Mouse (Mus musculus): ENCODE data around the gene Ttll10. TPM values are rescaled to one million over a fixed set of nuclear protein-coding genes. Genes with fewer than 3 reads are reported as not detected.
A peak's percentile ranks its signal among the peaks of the same experiment; 100 is the strongest.

Gene Ttll10
- polyA plus RNA-seq, 1 experiment from 2014 or later: not detected

MicroRNAs within 50 kb of the gene (microRNA counts, 519-probe panel; counts per million panel counts)
- microRNA mmu-miR-200a (not detected), microRNA mmu-miR-200b (2,420 counts per million, percentile 35 among the panel's probes with 10 or more counts), microRNA mmu-miR-429 (not detected)

Small RNA genes lying within 50 kb of the gene (microRNA-seq; reads per million reads assigned to microRNA genes)
- 2.0 reads per million for gene Mir200a
- gene Mir200b: 11.6 reads per million, percentile 29 among the genes with 10 or more reads in this experiment
- gene Mir429: 52.5 reads per million, percentile 43 among the genes with 10 or more reads in this experiment

Other genes with a start within 250 kb of the Ttll10 start
- 134 and 137 TPM in 2 replicates for gene Ccnl2, start 246.9 kb downstream of the Ttll10 start, polyA plus RNA-seq (2015; fragmentation: Nextera tagmentation; extraction: Ambion mirVana)
- gene Aurkaip1, start 228.1 kb downstream of the Ttll10 start, polyA plus RNA-seq (2015; fragmentation: Nextera tagmentation; extraction: Ambion mirVana): 129 TPM in 2 replicates
- gene Mxra8, start 219.7 kb downstream of the Ttll10 start, polyA plus RNA-seq (2015; fragmentation: Nextera tagmentation; extraction: Ambion mirVana): 32.5 and 32.7 TPM in 2 replicates
- 30.8 and 32.8 TPM in 2 replicates for gene Dvl1, start 212.0 kb downstream of the Ttll10 start, polyA plus RNA-seq (2015; fragmentation: Nextera tagmentation; extraction: Ambion mirVana)
- 0.43 and 0.54 TPM in 2 replicates for gene Tas1r3, start 196.1 kb downstream of the Ttll10 start, polyA plus RNA-seq (2015; fragmentation: Nextera tagmentation; extraction: Ambion mirVana)
- 25.6 and 29.1 TPM in 2 replicates for gene Cptp, start 190.0 kb downstream of the Ttll10 start, polyA plus RNA-seq (2015; fragmentation: Nextera tagmentation; extraction: Ambion mirVana)
- gene Ints11, start 189.9 kb downstream of the Ttll10 start, polyA plus RNA-seq (2015; fragmentation: Nextera tagmentation; extraction: Ambion mirVana): 71.6 and 78.6 TPM in 2 replicates
- 58.5 and 62.9 TPM in 2 replicates for gene Pusl1, start 167.6 kb downstream of the Ttll10 start, polyA plus RNA-seq (2015; fragmentation: Nextera tagmentation; extraction: Ambion mirVana)
- 68.8 and 74.6 TPM in 2 replicates for gene Acap3, start 167.6 kb downstream of the Ttll10 start, polyA plus RNA-seq (2015; fragmentation: Nextera tagmentation; extraction: Ambion mirVana)
- 104 and 115 TPM in 2 replicates for gene Ube2j2, start 115.6 kb downstream of the Ttll10 start, polyA plus RNA-seq (2015; fragmentation: Nextera tagmentation; extraction: Ambion mirVana)
- 13.4 and 16.6 TPM in 2 replicates for gene C1qtnf12, start 97.1 kb downstream of the Ttll10 start, polyA plus RNA-seq (2015; fragmentation: Nextera tagmentation; extraction: Ambion mirVana)
- gene B3galt6, start 66.8 kb downstream of the Ttll10 start, polyA plus RNA-seq (2015; fragmentation: Nextera tagmentation; extraction: Ambion mirVana): 33.1 and 35.9 TPM in 2 replicates
- gene Sdf4, start 66.5 kb downstream of the Ttll10 start, polyA plus RNA-seq (2015; fragmentation: Nextera tagmentation; extraction: Ambion mirVana): 114 and 120 TPM in 2 replicates
- gene Tnfrsf4, start 45.6 kb downstream of the Ttll10 start, polyA plus RNA-seq (2015; fragmentation: Nextera tagmentation; extraction: Ambion mirVana): 0.64 and 0.73 TPM in 2 replicates
- 1.9 and 2.1 TPM in 2 replicates for gene Tnfrsf18, start 33.2 kb downstream of the Ttll10 start, polyA plus RNA-seq (2015; fragmentation: Nextera tagmentation; extraction: Ambion mirVana)
- 30.0 and 32.6 TPM in 2 replicates for gene 9430015G10Rik, start 50.6 kb upstream of the Ttll10 start, polyA plus RNA-seq (2015; fragmentation: Nextera tagmentation; extraction: Ambion mirVana)
- 0.43 and 0.53 TPM in 2 replicates for gene Rnf223, start 71.1 kb upstream of the Ttll10 start, polyA plus RNA-seq (2015; fragmentation: Nextera tagmentation; extraction: Ambion mirVana)
- 116 TPM in 2 replicates for gene Agrn, start 138.1 kb upstream of the Ttll10 start, polyA plus RNA-seq (2015; fragmentation: Nextera tagmentation; extraction: Ambion mirVana)
- gene Isg15, start 141.4 kb upstream of the Ttll10 start, polyA plus RNA-seq (2015; fragmentation: Nextera tagmentation; extraction: Ambion mirVana): 1.5 and 5.1 TPM in 2 replicates
- gene AW011738, start 143.9 kb upstream of the Ttll10 start, polyA plus RNA-seq (2015; fragmentation: Nextera tagmentation; extraction: Ambion mirVana): 4.5 and 5.0 TPM in 2 replicates
- 1.9 and 2.5 TPM in 2 replicates for gene Perm1, start 156.5 kb upstream of the Ttll10 start, polyA plus RNA-seq (2015; fragmentation: Nextera tagmentation; extraction: Ambion mirVana)
- 26.1 and 30.4 TPM in 2 replicates for gene Plekhn1, start 175.4 kb upstream of the Ttll10 start, polyA plus RNA-seq (2015; fragmentation: Nextera tagmentation; extraction: Ambion mirVana)
- gene Noc2l, start 176.6 kb upstream of the Ttll10 start, polyA plus RNA-seq (2015; fragmentation: Nextera tagmentation; extraction: Ambion mirVana): 53.4 and 59.0 TPM in 2 replicates
- 2.2 and 3.9 TPM in 2 replicates for gene Samd11, start 196.2 kb upstream of the Ttll10 start, polyA plus RNA-seq (2015; fragmentation: Nextera tagmentation; extraction: Ambion mirVana)